Mouse (Mus musculus): ENCODE measurements around the gene Nln. TPM values are rescaled to one million over a fixed set of nuclear protein-coding genes. Genes with fewer than 3 reads are reported as not detected.

The Nln gene
- polyA plus RNA-seq (2012; ENCODE audit: low replicate concordance), result 8.7 and 11.8 TPM in 2 replicates

DNA sequence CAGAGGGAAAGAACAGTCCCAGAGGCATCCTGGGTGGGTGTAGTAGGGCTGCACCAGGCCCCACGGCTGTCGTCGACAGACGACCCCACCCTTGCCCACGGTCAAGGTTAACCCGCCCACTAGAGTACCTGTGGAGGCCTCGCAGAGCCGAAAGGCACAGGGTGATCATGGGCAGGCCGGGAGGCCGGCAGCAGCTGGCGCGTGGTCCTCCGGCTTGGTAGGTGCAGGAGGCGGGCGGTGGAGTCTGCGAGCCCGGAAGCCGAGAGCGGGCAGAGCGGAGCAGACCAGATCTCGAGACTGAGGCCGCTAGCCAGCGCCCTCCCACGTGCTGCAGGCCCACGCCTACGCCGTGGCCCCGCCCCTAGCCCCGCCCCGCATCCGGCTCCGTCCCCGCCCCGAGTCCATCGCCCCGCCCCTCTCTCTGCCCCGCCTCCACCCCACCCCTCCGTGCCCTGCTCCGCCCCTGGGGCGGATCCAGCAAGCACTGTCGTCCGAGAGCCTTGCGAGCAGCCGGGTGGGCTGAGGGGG, at the start of gene Nln, which contains the start of gene Sgtb:
Gene Nln, minus strand, starts transcription at position 327 of the 528 bp plus-strand sequence.
Gene Sgtb, plus strand, starts transcription at position 454 of the 528 bp plus-strand sequence.

Other genes with a start within 250 kb of the Nln start
- gene Erbin, start 189.1 kb downstream of the Nln start, polyA plus RNA-seq (2012; ENCODE audit: low replicate concordance), result 11.6 and 22.0 TPM in 2 replicates
- 0.35 and 0.48 TPM in 2 replicates for gene Sgtb, start 127 bp upstream of the Nln start, polyA plus RNA-seq (2012; ENCODE audit: low replicate concordance)
- gene Trappc13, start 68.9 kb upstream of the Nln start, polyA plus RNA-seq (2012; ENCODE audit: low replicate concordance), result 0.79 and 3.5 TPM in 2 replicates
- 1.4 and 1.8 TPM in 2 replicates for gene Trim23, start 69.2 kb upstream of the Nln start, polyA plus RNA-seq (2012; ENCODE audit: low replicate concordance)
- gene Cenpk, start 119.0 kb upstream of the Nln start, polyA plus RNA-seq (2012; ENCODE audit: low replicate concordance), result 1.3 TPM in 1 of 2 replicates, not detected in the other
- gene Ppwd1, start 119.2 kb upstream of the Nln start, polyA plus RNA-seq (2012; ENCODE audit: low replicate concordance), result 1.2 and 3.9 TPM in 2 replicates
- gene Adamts6, start 178.2 kb upstream of the Nln start, polyA plus RNA-seq (2012; ENCODE audit: low replicate concordance), result 0.87 and 1.0 TPM in 2 replicates